18 mouse cellular contexts compared by ENCODE assay signal in genomic region chr13:54983001-54983400, GRCm38 (mm10).
"Had no signal": no experiment of that assay in that cellular context is flagged by ENCODE, and none has a peak within 500 bp of the region (broad histone marks: within the 10 kb centered on the region; RNA-seq: fewer than 3 reads in every experiment).

No protein-coding gene starts in this region.

- H3K36me3 ChIP-seq: liver, embryonic 12.5 days; lung, embryonic 15.5 days; midbrain, embryonic 13.5 days; midbrain, embryonic 15.5 days; neural tube, embryonic 13.5 days; neural tube, embryonic 15.5 days had no signal

- H3K4me2 ChIP-seq: liver, embryonic 12.5 days; lung, embryonic 15.5 days; midbrain, embryonic 11.5 days; midbrain, embryonic 13.5 days; midbrain, embryonic 15.5 days; neural tube, embryonic 13.5 days; neural tube, embryonic 15.5 days had no signal

- H3K9me3 ChIP-seq: liver, embryonic 12.5 days; lung, embryonic 15.5 days; midbrain, embryonic 13.5 days; midbrain, embryonic 15.5 days; neural tube, embryonic 13.5 days; neural tube, embryonic 15.5 days had no signal

- H3K27me3 ChIP-seq: lung, embryonic 15.5 days; midbrain, embryonic 15.5 days had no signal

- H3K9ac ChIP-seq: liver, embryonic 12.5 days; liver, embryonic 14.5 days; lung, embryonic 15.5 days; midbrain, embryonic 15.5 days; neural tube, embryonic 13.5 days; neural tube, embryonic 15.5 days had no signal

- H3K27ac ChIP-seq: liver, embryonic 12.5 days; liver, embryonic 14.5 days; lung, embryonic 15.5 days; midbrain, embryonic 13.5 days; midbrain, embryonic 15.5 days; neural tube, embryonic 13.5 days; neural tube, embryonic 15.5 days had no signal

- ATAC-seq: liver, embryonic 12.5 days; midbrain, embryonic 13.5 days; midbrain, embryonic 15.5 days had no signal

- H3K4me3 ChIP-seq: liver, embryonic 12.5 days; lung, embryonic 15.5 days; midbrain, embryonic 13.5 days; midbrain, embryonic 15.5 days; neural tube, embryonic 13.5 days; neural tube, embryonic 15.5 days had no signal

- DNase-seq: lung, adult 2 months; lung, postnatal 10 days; lung, postnatal 4 days; right cerebral cortex, adult 18-20 months; right cerebral cortex, postnatal 25 days; right cerebral cortex, postnatal 4 days; spleen, adult 18-20 months; thymus, adult 18-20 months; thymus, postnatal 14 days; thymus, postnatal 36 days had no signal
